Mouse (Mus musculus) layer of hippocampus, adult 11-12 months (tissue): ENCODE measurements around the gene Eml5.

Experiments
- DNase-seq: peaks from one replicate; pipeline ENCODE4 v3.0.0; 2022; ENCODE audit warnings: low spot score

The Eml5 gene

GRCm38 (mm10) chr12:98900881-98901801 is at the start of gene Eml5:
Gene Eml5, minus strand, starts transcription at chr12:98901484.
- DNase-seq: peak; percentile 74

- DNase-seq: no peak
Observed at GRCm38 (mm10) chr12:98932856-98933255, 31.6 kb upstream of the Eml5 start.

DNA sequence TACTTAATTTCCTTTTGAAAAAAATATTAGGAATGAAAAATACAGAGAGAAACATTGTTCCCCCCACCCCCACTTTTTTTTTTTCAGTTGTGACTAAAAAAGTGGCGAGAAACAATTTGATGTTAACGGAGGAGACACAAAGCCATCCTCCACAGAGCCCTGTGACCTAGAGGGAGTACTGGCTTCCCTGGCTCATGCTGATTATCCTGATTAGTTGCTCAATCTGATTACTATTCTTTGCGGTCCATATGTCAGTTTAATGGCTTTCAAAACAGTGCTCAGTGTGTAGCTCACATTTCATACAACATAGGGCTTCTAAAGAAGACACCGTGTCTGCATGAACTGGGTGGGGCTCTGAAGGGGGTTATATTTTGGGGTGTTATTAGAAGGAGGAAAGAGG is 31.2 kb upstream of the Eml5 start:
- DNase-seq: no peak

- DNase-seq: no peak
Observed at GRCm38 (mm10) chr12:98931174-98931573, 29.9 kb upstream of the Eml5 start.

- peak; percentile 87 for DNase-seq
Observed at GRCm38 (mm10) chr12:98920194-98920991, 19.1 kb upstream of the Eml5 start, which contains the start of gene Ttc8. Gene Ttc8, plus strand, starts transcription at chr12:98920574.

- no peak for DNase-seq
Observed at GRCm38 (mm10) chr12:98910096-98910495, 8.8 kb upstream of the Eml5 start.

GRCm38 (mm10) chr12:98905466-98905865 is 4.2 kb upstream of the Eml5 start:
- DNase-seq: no peak

DNA sequence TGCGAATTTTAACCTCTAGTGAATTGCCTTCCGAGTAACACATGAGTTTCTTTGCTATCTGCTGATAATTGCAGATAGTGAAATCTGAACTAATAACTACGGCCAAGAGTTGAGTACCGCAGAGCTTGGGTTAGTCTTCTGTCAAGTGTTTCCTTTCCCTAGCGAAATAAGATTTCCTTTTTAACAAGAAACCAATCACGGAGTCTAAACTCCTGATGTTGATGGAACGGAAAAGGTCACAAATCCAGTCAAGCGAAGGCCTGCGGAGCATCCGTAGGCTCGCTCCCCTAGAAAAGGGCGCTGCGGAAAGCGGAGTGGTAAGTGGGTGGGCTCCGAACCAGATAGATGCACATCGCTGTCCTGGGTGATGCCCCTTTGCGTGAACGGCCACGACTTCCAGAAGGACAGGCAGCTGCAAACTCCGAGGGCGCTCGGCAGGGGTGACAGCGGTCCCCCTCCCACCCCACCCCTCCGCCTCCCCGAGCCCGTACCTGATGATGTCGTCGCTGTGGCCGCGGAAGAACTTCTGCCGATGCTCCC is 873 bp downstream of the Eml5 start:
- peak; percentile 24 for DNase-seq

DNA sequence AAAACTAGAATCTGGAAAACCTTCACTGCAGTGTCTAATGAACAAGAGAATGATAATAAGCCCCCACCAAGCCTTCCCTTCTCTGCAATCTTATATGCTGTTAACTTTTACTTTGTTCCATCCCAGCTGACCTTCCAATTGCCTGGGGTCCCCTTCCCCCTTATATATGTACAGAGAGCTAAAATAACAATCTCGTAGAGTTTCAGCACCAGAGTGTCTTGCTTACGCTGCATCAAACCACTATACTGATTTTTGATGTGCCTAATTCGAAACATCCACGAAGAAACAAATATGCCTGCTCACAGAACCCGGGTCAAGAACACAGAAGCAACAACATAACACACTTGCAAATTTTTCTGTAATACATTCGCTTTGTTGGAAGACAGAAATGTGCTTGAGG is 1.6 kb downstream of the Eml5 start:
- DNase-seq: no peak

GRCm38 (mm10) chr12:98896761-98897160 is 4.5 kb downstream of the Eml5 start:
- no peak for DNase-seq

- DNase-seq: no peak
Observed at GRCm38 (mm10) chr12:98884515-98884914, 16.8 kb downstream of the Eml5 start.

DNA sequence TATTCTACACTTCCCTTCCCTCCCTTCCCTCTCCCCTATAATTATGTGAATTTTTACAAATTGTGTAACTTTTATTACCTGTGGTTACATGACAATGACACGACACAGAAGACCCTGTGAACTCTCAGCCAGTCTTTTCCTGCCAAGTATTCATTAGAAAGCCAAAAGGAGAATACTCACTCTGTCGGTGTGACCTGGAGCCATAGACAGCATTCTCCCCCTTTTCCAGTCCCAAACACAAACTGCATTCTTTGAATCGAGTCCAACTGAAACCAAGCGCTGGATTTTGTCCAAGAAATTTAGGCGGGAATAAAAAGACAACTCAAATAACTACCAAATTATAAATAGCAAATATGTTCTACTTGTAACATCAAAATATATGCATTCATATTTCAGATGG is 19.5 kb downstream of the Eml5 start:
- no peak for DNase-seq

- no peak for DNase-seq
Observed at GRCm38 (mm10) chr12:98878693-98879092, 22.6 kb downstream of the Eml5 start.

- no peak for DNase-seq
Observed at GRCm38 (mm10) chr12:98875216-98875615, 26.1 kb downstream of the Eml5 start.

- no peak for DNase-seq
Observed at GRCm38 (mm10) chr12:98872836-98873235, 28.4 kb downstream of the Eml5 start.

GRCm38 (mm10) chr12:98863436-98863835 is 37.8 kb downstream of the Eml5 start:
- no peak for DNase-seq

DNA sequence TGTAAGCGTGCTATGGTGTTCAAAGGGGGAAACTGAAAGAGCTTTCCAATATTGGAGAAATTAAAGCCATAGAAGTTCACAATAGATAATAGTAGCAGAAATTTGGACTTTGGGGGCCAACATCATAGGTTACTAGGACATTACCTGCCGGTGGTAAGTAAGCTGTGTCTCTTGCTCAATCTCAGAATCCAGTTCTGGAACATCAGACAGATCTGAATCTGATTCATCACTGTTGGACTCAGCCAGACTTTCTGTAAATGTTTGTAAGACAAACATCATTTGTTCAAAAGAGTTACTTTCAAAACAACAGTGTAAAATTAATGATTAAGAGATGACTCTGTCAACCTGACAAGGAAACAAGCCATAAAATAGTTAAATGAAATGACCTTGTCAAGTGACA is 41.0 kb downstream of the Eml5 start:
- DNase-seq: no peak

GRCm38 (mm10) chr12:98850767-98851166 is 50.5 kb downstream of the Eml5 start:
- DNase-seq: peak; percentile 36

GRCm38 (mm10) chr12:98844774-98845173 is 56.5 kb downstream of the Eml5 start:
- no peak for DNase-seq

DNA sequence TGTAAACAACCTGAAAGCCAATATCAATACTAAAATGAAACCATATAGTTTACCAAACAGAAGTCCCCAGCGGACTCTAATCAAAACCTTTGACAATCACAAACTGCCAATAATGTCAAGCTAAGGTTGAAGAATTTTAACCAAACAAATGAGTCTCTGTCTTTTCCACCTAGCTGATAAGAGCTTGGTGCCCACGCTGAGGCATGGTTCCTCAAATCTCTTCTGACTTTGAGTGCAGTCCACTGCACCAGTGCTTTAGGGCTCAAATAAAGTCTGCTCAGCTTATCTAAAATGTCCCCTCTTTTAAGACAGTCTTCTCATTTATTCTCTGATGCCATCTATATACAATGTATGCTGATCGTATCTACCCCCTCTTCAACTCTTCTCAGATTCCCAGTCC is 61.1 kb downstream of the Eml5 start:
- no peak for DNase-seq

GRCm38 (mm10) chr12:98837940-98838339 is 63.3 kb downstream of the Eml5 start:
- DNase-seq: no peak

- no peak for DNase-seq
Observed at GRCm38 (mm10) chr12:98835466-98835865, 65.8 kb downstream of the Eml5 start.

DNA sequence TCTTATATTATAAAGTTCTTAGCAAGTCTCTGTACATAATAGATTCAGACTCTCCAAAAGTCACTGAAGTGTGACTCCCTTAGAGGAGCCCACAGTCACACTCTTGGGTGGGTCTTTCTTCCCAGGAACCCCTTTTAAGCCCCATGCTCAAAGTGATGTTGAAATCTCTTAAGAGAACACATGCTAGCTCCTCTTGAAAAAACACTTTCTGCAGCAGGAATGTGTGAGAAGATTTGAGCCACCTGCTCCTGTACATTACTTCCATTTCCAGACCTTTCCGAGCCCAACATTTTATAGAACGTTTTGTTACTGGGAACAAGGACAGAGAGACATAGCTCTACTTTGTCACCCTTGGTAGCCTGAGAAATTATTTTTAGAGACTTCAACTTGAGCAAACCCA is 66.4 kb downstream of the Eml5 start:
- no peak for DNase-seq
